Mouse (Mus musculus): Measurements from ENCODE around the gene Pmepa1.

DNA sequence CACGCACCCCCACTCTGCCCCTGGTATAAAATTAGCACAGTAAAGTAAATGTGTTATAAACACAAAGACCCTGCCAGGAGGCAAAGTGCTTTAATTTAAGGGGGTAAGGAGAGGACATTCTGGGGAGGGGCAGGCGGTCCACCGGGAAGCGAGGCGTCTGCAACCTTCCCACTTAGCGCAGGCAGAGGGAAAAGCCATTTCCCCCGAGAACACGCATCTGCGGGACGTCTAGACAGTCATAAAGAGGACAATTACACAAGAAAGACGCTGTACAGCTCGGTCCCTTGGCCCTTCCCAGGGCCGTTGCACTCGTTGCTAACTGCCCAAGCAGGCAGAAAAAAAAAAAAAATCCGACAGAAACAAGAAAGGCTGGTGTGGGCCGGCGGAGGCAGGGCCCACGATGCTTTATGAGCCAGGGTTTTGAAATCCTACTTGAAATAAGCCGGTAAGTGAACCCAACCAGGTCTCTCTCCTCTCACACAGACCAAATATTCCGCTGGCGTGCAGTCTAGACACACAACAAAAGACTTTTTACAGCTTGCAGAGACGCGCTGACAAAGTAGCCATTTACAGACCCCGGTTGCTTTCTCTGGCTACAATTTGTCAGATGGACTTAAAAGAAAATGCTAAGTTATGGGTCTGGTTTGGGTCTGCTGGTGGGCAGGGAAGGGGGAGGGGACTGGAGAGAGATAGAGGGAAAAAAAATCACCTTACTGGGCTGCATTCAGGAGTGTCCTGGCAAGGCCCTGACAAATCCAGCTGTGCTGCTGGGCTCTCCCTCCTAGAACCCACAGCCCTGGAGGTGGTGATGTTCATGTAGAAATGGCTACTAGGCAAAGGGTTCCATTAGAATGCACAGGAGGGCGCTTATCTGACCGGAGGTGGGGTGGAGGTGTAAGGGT lies 22.3 kb downstream of the Pmepa1 start:
- TF ChIP-seq GATA1 (IDR thresholded peaks at IDR 0.05; ENCODE audit: borderline replicate concordance, low read length) (no peak), FLI1 (IDR thresholded peaks at IDR 0.05; ENCODE audit: low read length) (no peak)
